Mouse (Mus musculus) c-Kit-negative CD71-positive TER-119-positive erythroid progenitor cells, embryonic 14.5 days (primary cell): ENCODE results near the gene Fbxl2.

Experiments used
- DNase-seq: peaks from one replicate; pipeline ENCODE4 v3.0.0-alpha.2; 2013; ENCODE audit warnings: low read depth, low spot score

Gene Fbxl2

GRCm38 (mm10) chr9:113922677-113923076 is 123.3 kb downstream of the Fbxl2 start:
- DNase-seq, result no peak

- no peak for DNase-seq
These were observed 130.2 kb downstream of the Fbxl2 start for GRCm38 (mm10) chr9:113915789-113916188.
